Mouse (Mus musculus) hindbrain, embryonic 16.5 days (tissue): Measurements from ENCODE around the gene Mgll. TPM values are rescaled to one million over a fixed set of nuclear protein-coding genes. Genes with fewer than 3 reads are reported as not detected.
A peak's percentile ranks its signal among the peaks of the same experiment; 100 is the strongest.

Experiments used
- ATAC-seq: fragments of 200-750 bp; cut with Nextera tagmentation; 2 replicates; pipeline ENCODE4 v1.8.0; 2017; ENCODE audit warnings: moderate TSS enrichment, moderate library complexity
- H3K27ac ChIP-seq: fragments of 300-500 bp; sonication (generic); 2 replicates; pipeline ENCODE4 v1.5.1; 2014; ENCODE audit warnings: low read depth, mild to moderate bottlenecking, control low read depth, low read length, moderate library complexity
- H3K27me3 ChIP-seq: fragments of 300-500 bp; sonication (generic); replicated peaks from 2 replicates; pipeline ENCODE4 v1.6.1; 2014; ENCODE audit warnings: low read length; ENCODE audit not compliant: control insufficient read depth, insufficient read depth
- H3K36me3 ChIP-seq: fragments of 300-500 bp; sonication (generic); 2 replicates; pipeline ENCODE4 v1.6.1; 2014; ENCODE audit warnings: mild to moderate bottlenecking, low read length, moderate library complexity, mixed read lengths; ENCODE audit not compliant: control insufficient read depth, insufficient read depth
- H3K4me1 ChIP-seq: fragments of 300-500 bp; sonication (generic); 2 replicates; pipeline ENCODE4 v1.6.1; 2014; ENCODE audit warnings: low read depth, low read length; ENCODE audit not compliant: control insufficient read depth, insufficient read depth
- H3K4me2 ChIP-seq: fragments of 300-500 bp; sonication (generic); 2 replicates; pipeline ENCODE4 v1.6.1; 2014; ENCODE audit warnings: mild to moderate bottlenecking, low read length, control low read depth, moderate library complexity
- H3K4me3 ChIP-seq: fragments of 300-500 bp; sonication (generic); 2 replicates; pipeline ENCODE4 v1.5.1; 2014; ENCODE audit warnings: mild to moderate bottlenecking, low read length, control low read depth, moderate library complexity
- H3K9ac ChIP-seq: fragments of 300-500 bp; sonication (generic); 2 replicates; pipeline ENCODE4 v1.6.1; 2014; ENCODE audit warnings: low read depth, mild to moderate bottlenecking, control low read depth, low read length, moderate library complexity
- H3K9me3 ChIP-seq: fragments of 300-500 bp; sonication (generic); 2 replicates; pipeline ENCODE4 v1.6.1; 2014; ENCODE audit warnings: mild to moderate bottlenecking, low read length, moderate library complexity; ENCODE audit not compliant: control insufficient read depth
- WGBS: fragments of 180-500 bp; shearing (Covaris S2); extraction: QIAGEN DNeasy Blood & Tissue Kit; methylation state at CpG from one replicate; pipeline ENCODE4 v1.1.7; 2014; 5-methylcytosine and 5-hydroxymethylcytosine counted together
- polyA plus RNA-seq: library from polyadenylated mRNA; unstranded; fragments of >200 nt; fragmentation: Nextera tagmentation; extraction: Ambion mirVana; gene quantifications from 2 replicates; pipeline ENCODE4 v1.2.1, GENCODE M21; 2015

Gene Mgll
- polyA plus RNA-seq, 1 experiment from 2014 or later: 96.8 TPM

DNA sequence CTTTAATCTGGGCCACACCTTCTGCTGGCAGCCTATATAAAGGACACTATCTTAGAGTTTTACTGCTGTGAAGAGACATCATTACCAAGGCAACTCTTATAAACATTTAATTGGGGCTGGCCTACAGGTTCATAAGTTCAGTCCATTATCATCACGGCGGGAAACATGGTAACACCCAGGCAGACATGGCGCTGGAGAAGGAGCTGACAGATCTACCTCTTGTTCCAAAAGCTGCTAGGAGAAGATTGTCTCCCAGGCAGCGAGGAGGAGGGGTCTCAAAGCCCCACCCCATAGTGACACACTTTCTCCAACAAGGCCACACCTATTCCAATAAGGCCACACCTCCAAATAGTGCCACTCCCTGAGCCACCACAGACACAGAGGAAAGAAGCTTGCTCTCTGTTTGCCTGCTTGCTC, 58.8 kb downstream of the Mgll start:
- Histone ChIP-seq H3K36me3 (no peaks in the 10 kb centered on the region), H3K9me3 (no peaks in the 10 kb centered on the region), H3K27ac (no peak overlapping the region), H3K4me3 (no peak overlapping the region), H3K4me2 (no peak overlapping the region), H3K4me1 (peaks cover 21% of the 10 kb centered on the region), H3K9ac (no peak overlapping the region), H3K27me3 (no peaks in the 10 kb centered on the region)
- no peak for ATAC-seq
- WGBS: 73% methylated on average over 4 of the region's 4 CpGs

DNA sequence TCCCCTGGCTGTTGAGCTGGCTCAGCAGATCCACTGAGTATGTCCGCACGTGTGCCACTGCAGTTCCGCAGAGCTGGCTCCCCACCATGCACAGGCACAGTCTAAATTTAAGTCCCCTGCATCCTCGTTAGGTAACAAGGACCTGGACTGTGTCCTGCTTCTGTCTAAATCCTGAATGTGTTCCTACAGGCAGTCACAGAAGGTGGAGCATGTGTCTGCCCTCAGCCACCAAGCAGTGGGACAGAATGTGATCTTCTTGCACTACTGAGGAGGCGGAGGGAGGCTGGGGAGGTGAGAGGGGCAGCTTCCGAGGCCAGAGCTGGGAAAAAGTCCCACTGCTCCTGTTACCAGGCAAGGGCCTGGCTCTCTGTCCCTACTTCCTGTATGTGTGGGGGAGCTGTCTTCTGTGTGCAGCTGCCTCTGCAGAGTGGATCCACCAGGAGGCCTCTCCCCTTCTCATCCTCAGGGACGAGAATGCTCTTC, 60.5 kb downstream of the Mgll start:
- 66% methylated on average over 7 of the region's 7 CpGs for WGBS
- no peak for ATAC-seq

DNA sequence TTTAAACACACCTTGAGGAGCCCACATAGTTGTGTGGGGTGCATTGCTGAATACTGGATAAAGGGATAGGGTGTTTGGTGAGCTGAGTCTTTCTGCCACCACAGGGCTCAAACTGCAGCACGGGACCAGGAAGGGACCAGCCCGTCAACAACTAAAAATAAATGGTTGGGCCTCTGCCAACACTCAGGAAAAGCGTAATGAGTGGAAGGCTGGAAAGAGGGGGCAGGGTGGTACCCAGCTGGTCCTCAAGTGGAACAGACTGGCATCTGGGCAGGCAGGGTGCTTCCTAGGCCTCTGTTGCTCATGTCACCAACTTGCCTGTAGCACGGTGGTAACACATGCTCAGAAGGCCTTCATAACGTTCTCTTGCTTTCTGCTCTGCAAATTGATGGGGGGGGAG, 61.1 kb downstream of the Mgll start:
- Histone ChIP-seq H3K4me3 (no peak overlapping the region), H3K27ac (no peak overlapping the region), H3K9me3 (no peaks in the 10 kb centered on the region), H3K27me3 (no peaks in the 10 kb centered on the region), H3K4me2 (no peak overlapping the region), H3K36me3 (no peaks in the 10 kb centered on the region), H3K4me1 (peaks cover 21% of the 10 kb centered on the region), H3K9ac (no peak overlapping the region)
- WGBS: 44% methylated on average over 5 of the region's 5 CpGs
- no peak for ATAC-seq

More for the DNA sequence above, 60.5 kb downstream of the Mgll start:
- Histone ChIP-seq H3K9me3 (no peaks in the 10 kb centered on the region), H3K9ac (no peak overlapping the region), H3K4me3 (no peak overlapping the region), H3K27ac (no peak overlapping the region), H3K4me2 (no peak overlapping the region), H3K36me3 (no peaks in the 10 kb centered on the region), H3K4me1 (peaks cover 21% of the 10 kb centered on the region), H3K27me3 (no peaks in the 10 kb centered on the region)

DNA sequence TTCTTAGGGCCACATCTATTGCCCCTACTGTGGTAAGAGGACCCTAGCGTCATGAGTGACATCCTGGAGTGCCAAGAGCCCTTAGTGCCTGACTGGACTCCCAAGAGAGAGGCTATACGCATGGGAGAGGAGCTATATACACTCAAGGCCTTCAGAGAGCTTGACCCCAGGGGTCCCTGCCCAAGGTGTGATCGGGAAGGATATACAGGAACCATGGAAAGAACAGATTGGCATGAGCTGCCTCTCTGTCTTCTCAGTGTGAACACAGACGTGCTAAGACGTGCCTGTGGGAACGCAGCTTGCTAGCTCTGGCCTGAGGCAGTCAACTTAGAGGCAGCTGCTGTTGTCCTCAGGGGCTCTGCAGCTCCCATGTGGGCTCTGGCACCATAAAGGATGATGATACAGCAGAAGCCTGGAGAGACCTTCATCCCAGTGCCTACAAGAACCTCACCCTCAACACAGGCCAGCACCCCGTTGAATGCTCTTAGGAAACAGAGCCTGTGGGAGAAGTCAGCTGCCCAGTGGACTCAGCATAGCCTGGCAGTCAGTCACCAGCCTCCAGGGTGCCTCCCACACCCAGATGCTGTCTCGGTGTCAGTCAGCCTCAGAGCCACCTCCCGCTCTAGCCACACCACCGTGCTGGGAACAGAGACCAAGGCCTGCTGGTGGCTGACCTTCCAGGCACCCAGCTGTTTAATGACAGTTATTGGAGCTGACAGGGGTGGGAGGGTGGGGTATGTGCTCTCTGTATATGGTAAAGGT, 61.8 kb downstream of the Mgll start:
- no peaks in the 10 kb centered on the region for H3K36me3 ChIP-seq
- no peak for ATAC-seq
- no peak overlapping the region for H3K4me2 ChIP-seq
- H3K4me3 ChIP-seq: no peak overlapping the region
- H3K9me3 ChIP-seq: no peaks in the 10 kb centered on the region
- 69% methylated on average over 10 of the region's 10 CpGs for WGBS
- H3K4me1 ChIP-seq: peaks cover 21% of the 10 kb centered on the region
- no peaks in the 10 kb centered on the region for H3K27me3 ChIP-seq
- no peak overlapping the region for H3K9ac ChIP-seq
- H3K27ac ChIP-seq: no peak overlapping the region

DNA sequence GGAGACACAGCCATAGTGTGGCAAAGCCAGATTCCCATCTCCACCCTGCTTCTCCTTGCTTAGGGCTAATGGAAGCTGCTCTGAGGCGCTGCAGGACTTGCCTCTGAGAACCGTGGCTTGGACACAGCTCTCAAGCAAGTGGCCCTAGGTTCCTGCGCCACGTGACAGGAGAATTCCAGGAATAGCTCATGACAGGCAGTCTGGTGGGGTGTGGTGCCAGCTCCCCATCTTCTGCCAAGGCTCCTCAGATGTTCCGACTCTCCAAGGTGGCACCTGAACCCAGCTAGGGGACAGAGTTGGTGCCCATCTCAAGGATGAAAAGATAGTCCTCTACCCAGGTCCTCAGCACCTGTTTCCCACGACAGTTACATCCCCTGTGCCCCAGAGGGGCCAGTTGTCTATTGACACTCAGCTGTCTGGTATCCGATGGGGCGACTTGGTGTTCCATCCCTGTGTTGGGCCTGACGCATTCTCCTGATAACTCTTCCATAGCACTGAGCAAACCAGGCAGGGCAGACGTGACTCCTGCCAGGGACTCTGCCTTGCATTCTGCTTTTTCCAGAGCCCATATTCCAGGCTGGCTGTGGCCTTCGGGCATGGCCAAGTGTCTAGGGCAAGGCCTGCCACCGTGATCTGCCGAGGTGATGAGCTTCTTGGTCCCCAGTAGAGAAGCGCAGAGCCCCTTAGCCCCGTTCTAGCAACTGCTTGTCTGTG, 62.7 kb downstream of the Mgll start:
- no peaks in the 10 kb centered on the region for H3K36me3 ChIP-seq
- no peak overlapping the region for H3K4me3 ChIP-seq
- no peaks in the 10 kb centered on the region for H3K9me3 ChIP-seq
- H3K4me1 ChIP-seq: peaks cover 26% of the 10 kb centered on the region
- H3K4me2 ChIP-seq: no peak overlapping the region
- WGBS: 84% methylated on average over 15 of the region's 15 CpGs
- no peak for ATAC-seq
- peak overlapping the region; percentile 22 for H3K9ac ChIP-seq
- no peaks in the 10 kb centered on the region for H3K27me3 ChIP-seq
- peak overlapping the region; percentile 59; the same call in 1 of the 2 replicates for H3K27ac ChIP-seq

DNA sequence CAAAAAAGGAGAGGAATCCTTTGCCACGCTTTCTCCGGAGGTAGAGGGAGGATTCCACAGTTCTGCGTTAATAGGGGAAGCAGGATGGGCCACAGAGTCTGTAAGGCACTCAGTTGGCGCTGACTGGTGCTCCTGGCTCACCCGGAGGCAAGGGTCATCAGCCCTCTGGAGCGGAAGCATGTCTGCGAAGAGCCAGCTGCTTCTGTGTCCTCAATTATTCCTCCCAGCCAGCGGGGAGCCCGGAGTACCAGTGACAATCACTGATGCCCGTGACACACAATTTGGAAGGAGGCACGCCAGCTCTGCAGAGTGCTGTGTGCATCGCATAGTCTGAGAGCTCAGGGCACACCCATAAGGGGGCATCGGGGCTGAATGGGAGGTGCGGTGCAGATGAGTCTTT, 63.3 kb downstream of the Mgll start:
- ATAC-seq: peak; percentile 16; the same call in 1 of the 2 replicates
- Histone ChIP-seq H3K4me2 (peak overlapping the region; percentile 29), H3K9me3 (no peaks in the 10 kb centered on the region), H3K9ac (peak overlapping the region; percentile 22; the same call in 1 of the 2 replicates), H3K36me3 (no peaks in the 10 kb centered on the region), H3K27me3 (no peaks in the 10 kb centered on the region), H3K4me1 (peaks cover 28% of the 10 kb centered on the region), H3K27ac (no peak overlapping the region), H3K4me3 (no peak overlapping the region)
- 29% methylated on average over 14 of the region's 14 CpGs for WGBS

DNA sequence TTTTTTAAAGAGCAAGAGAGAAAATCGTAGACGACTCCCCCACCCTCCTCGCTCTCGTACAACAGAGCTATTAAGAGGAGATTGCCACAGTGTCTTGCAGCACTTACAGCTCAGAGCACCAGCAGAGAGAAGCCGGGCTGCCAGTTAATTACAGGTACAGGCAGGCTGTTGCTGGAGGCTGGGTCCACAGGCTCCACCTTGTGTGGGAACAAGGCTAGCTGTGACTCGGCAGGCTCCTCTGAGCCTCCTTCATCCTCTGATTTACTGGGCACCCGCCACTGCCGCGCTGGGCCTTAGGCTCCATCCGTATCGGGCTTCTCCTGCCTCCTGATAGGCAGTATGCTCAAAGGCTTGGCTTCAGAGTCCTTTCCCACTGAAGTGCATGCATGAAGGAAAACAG, 64.0 kb downstream of the Mgll start:
- Histone ChIP-seq H3K4me2 (no peak overlapping the region), H3K4me3 (no peak overlapping the region), H3K9ac (peak overlapping the region; percentile 35; the same call in 1 of the 2 replicates), H3K27ac (0 out of 2 replicates have a peak overlapping the region, but pooled peaks have one; percentile 40), H3K9me3 (no peaks in the 10 kb centered on the region), H3K4me1 (peaks cover 34% of the 10 kb centered on the region), H3K27me3 (no peaks in the 10 kb centered on the region), H3K36me3 (no peaks in the 10 kb centered on the region)
- 50% methylated on average over 11 of the region's 11 CpGs for WGBS
- peak; percentile 53 for ATAC-seq

DNA sequence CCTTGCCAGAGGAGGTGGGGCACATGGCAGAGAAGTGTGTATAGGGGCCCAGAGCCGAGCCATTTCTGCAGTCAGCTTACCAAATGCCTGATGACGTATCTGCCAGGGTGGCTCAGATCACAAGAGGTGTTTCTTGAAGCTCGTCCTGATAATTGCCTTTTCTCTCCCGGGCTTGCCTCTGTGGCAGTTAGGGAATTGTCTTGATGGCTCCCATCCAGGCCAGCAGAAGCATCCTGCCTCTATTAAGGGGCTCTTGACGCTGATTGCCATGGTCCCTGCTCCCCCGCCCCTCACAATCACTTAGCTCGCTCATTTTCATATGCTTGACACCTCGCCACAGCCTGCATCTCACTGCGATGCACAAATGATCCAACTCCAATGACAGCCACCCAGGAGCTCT, 67.1 kb downstream of the Mgll start:
- peaks cover 41% of the 10 kb centered on the region for H3K4me1 ChIP-seq
- H3K27ac ChIP-seq: no peak overlapping the region
- no peak overlapping the region for H3K4me2 ChIP-seq
- ATAC-seq: no peak
- no peaks in the 10 kb centered on the region for H3K36me3 ChIP-seq
- no peak overlapping the region for H3K4me3 ChIP-seq
- WGBS: 23% methylated on average over 9 of the region's 9 CpGs
- H3K27me3 ChIP-seq: no peaks in the 10 kb centered on the region
- H3K9ac ChIP-seq: no peak overlapping the region
- H3K9me3 ChIP-seq: no peaks in the 10 kb centered on the region

DNA sequence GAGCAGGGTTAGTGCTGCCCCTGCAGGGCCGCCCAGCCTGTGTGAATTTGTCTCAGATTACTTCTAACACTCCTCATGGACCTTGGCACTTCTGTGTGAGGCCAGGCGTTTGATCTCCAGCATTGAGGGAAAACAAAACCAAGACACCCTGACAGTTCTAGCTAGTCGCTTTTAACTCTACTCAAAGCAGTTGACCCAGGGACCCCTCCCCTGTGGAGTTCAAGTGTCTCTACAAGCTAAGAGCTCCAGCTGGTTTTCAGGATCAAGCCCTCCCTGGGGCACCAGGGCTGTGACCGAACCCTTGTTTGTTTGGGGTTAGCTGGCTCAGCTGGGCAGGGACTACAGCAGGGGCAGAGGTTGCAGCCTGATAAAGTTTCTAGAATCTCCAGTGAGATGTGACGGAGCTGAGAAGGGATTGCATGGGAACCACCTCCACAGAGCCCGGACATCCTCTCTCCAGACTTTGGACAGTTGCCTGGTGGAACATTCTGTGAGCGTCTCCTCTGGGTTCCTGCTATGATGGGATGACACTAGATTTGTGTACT, 68.0 kb downstream of the Mgll start:
- H3K4me2 ChIP-seq: no peak overlapping the region
- H3K27ac ChIP-seq: no peak overlapping the region
- no peak for ATAC-seq
- H3K4me1 ChIP-seq: peaks cover 38% of the 10 kb centered on the region
- H3K27me3 ChIP-seq: no peaks in the 10 kb centered on the region
- H3K9me3 ChIP-seq: no peaks in the 10 kb centered on the region
- H3K9ac ChIP-seq: peak overlapping the region; percentile 14; the same call in 1 of the 2 replicates
- H3K4me3 ChIP-seq: no peak overlapping the region
- no peaks in the 10 kb centered on the region for H3K36me3 ChIP-seq
- WGBS: 56% methylated on average over 7 of the region's 7 CpGs
